Mouse (Mus musculus) CH12.LX (cell line): ENCODE measurements at regions not wholly inside any gene's neighbourhood (a gene's known extent, or its start where the extent isn't known, plus 50 kb on each side); places are given as distances from the start of the nearest gene placed in this dataset.

Source experiments
- DNase-seq: peaks from one replicate; pipeline ENCODE4 v3.0.0-alpha.2; 2013; ENCODE audit errors: extremely low read depth
- H3K27ac ChIP-seq: 2 replicates; pipeline ENCODE4 v1.5.1; 2012; ENCODE audit warnings: low read depth, mild to moderate bottlenecking, control low read depth, moderate library complexity; ENCODE audit not compliant: insufficient read depth
- H3K27me3 ChIP-seq: replicated peaks from 2 replicates; pipeline ENCODE3; 2012; ENCODE audit warnings: inconsistent platforms
- H3K36me3 ChIP-seq, 2 experiments: replicated peaks in 1 of 2; 2 replicates each; pipeline versions ENCODE3 to v1.6.1; 2012; ENCODE audit warnings: inconsistent platforms in 1 of 2, low read length in 1 of 2, mild to moderate bottlenecking in 1 of 2, mixed read lengths in 1 of 2, moderate library complexity in 1 of 2; ENCODE audit not compliant: control insufficient read depth in 1 of 2, insufficient read depth in 1 of 2
- H3K4me1 ChIP-seq, 2 experiments: 2 replicates each; pipeline ENCODE4 v1.6.1; 2012; ENCODE audit warnings: inconsistent platforms in 1 of 2, moderate library complexity in 1 of 2; ENCODE audit not compliant: insufficient read depth in 2 of 2, control insufficient read depth in 1 of 2
- H3K4me2 ChIP-seq: 2 replicates; pipeline ENCODE4 v1.6.1; 2012; ENCODE audit warnings: low read depth, mild to moderate bottlenecking, control low read depth; ENCODE audit not compliant: poor library complexity, insufficient read depth, severe bottlenecking
- H3K4me3 ChIP-seq, 3 experiments: fragments of 150-350 bp in 1 of 3; sonication (generic) in 1 of 3; replicated peaks in 1 of 3; 2 replicates each; pipeline versions ENCODE3 to v1.5.1; 2011 to 2012; ENCODE audit warnings: low read depth in 2 of 3, low read length in 2 of 3, mild to moderate bottlenecking in 2 of 3, moderate library complexity in 2 of 3, control low read depth in 1 of 3, improper control_type of control experiment in 1 of 3, inconsistent platforms in 1 of 3, mixed read lengths in 1 of 3; ENCODE audit not compliant: poor library complexity in 1 of 3
- H3K79me2 ChIP-seq: replicated peaks from 2 replicates; pipeline ENCODE4 v1.6.1; 2012; ENCODE audit warnings: mild to moderate bottlenecking, moderate library complexity; ENCODE audit not compliant: control insufficient read depth, poor library complexity, insufficient read depth, severe bottlenecking; ENCODE audit errors: extremely low read depth
- H3K9ac ChIP-seq: 2 replicates; pipeline ENCODE4 v1.6.1; 2012; ENCODE audit warnings: low read depth, mild to moderate bottlenecking, control low read depth, moderate library complexity; ENCODE audit not compliant: insufficient read depth
- H3K9me3 ChIP-seq: replicated peaks from 2 replicates; pipeline ENCODE3; 2012; ENCODE audit warnings: low read length, inconsistent platforms, mixed read lengths
- BHLHE40 ChIP-seq: IDR thresholded peaks from 2 replicates; pipeline ENCODE4 v1.6.1; 2011; ENCODE audit warnings: mild to moderate bottlenecking, low read depth, low read length, improper control_type of control experiment
- CHD2 ChIP-seq: IDR thresholded peaks from 2 replicates; pipeline ENCODE4 v1.6.1; 2011; ENCODE audit warnings: low read length, improper control_type of control experiment
- CTCF ChIP-seq, 2 experiments: IDR thresholded peaks in 1 of 2; conservative IDR thresholded peaks in 1 of 2; 2 replicates each; pipeline ENCODE4 v1.5.1; 2011 to 2012; ENCODE audit warnings: low read depth in 2 of 2, low read length in 2 of 2, improper control_type of control experiment in 1 of 2, inconsistent platforms in 1 of 2, mild to moderate bottlenecking in 1 of 2, moderate library complexity in 1 of 2
- E2F4 ChIP-seq: IDR thresholded peaks from 2 replicates; pipeline ENCODE4 v1.6.1; 2011; ENCODE audit warnings: low read depth, low read length, improper control_type of control experiment; ENCODE audit not compliant: insufficient replicate concordance
- ELF1 ChIP-seq: IDR thresholded peaks from 2 replicates; pipeline ENCODE4 v1.6.1; 2014; ENCODE audit warnings: low read depth, mild to moderate bottlenecking, inconsistent platforms, low read length, improper control_type of control experiment
- JUN ChIP-seq: IDR thresholded peaks from 2 replicates; pipeline ENCODE4 v1.6.1; 2011; ENCODE audit warnings: low read depth, mild to moderate bottlenecking, low read length, improper control_type of control experiment, moderate library complexity; ENCODE audit not compliant: insufficient read depth
- MAFK ChIP-seq: IDR thresholded peaks from 2 replicates; pipeline ENCODE4 v1.6.1; 2011; ENCODE audit warnings: low read length, improper control_type of control experiment; ENCODE audit not compliant: insufficient replicate concordance
- MAX ChIP-seq: IDR thresholded peaks from 2 replicates; pipeline ENCODE4 v1.6.1; 2011; ENCODE audit warnings: low read length, improper control_type of control experiment
- MAZ ChIP-seq: IDR thresholded peaks from 2 replicates; pipeline ENCODE4 v1.6.1; 2012; ENCODE audit warnings: low read depth, mild to moderate bottlenecking, inconsistent platforms, low read length, improper control_type of control experiment, moderate library complexity
- MEF2A ChIP-seq: IDR thresholded peaks from 2 replicates; pipeline ENCODE4 v1.6.1; 2014; ENCODE audit warnings: low read depth, mild to moderate bottlenecking, inconsistent platforms, low read length, improper control_type of control experiment, borderline replicate concordance
- PAX5 ChIP-seq: IDR thresholded peaks from 2 replicates; pipeline ENCODE4 v1.6.1; 2012; ENCODE audit warnings: low read length, inconsistent platforms, mixed read lengths
- POLR2A ChIP-seq: IDR thresholded peaks from 2 replicates; pipeline ENCODE4 v1.6.1; 2011; ENCODE audit warnings: low read depth, mild to moderate bottlenecking, improper control_type of control experiment, low read length
- RAD21 ChIP-seq: IDR thresholded peaks from 2 replicates; pipeline ENCODE4 v1.6.1; 2011; ENCODE audit warnings: low read depth, mild to moderate bottlenecking, low read length, improper control_type of control experiment, moderate library complexity
- SIN3A ChIP-seq: IDR thresholded peaks from 2 replicates; pipeline ENCODE4 v1.6.1; 2012; ENCODE audit warnings: low read length, improper control_type of control experiment, inconsistent platforms
- SMC3 ChIP-seq: IDR thresholded peaks from 2 replicates; pipeline ENCODE4 v1.6.1; 2011; ENCODE audit warnings: low read depth, low read length, improper control_type of control experiment
- ZKSCAN1 ChIP-seq: IDR thresholded peaks from 2 replicates; pipeline ENCODE4 v1.6.1; 2012; ENCODE audit warnings: low read depth, inconsistent platforms, low read length, improper control_type of control experiment, borderline replicate concordance
- ZMIZ1 ChIP-seq: IDR thresholded peaks from 2 replicates; pipeline ENCODE4 v1.6.1; 2012; ENCODE audit warnings: low read depth, mild to moderate bottlenecking, inconsistent platforms, low read length, improper control_type of control experiment
- ZNF384 ChIP-seq: IDR thresholded peaks from 2 replicates; pipeline ENCODE4 v1.6.1; 2012; ENCODE audit warnings: low read depth, low read length, improper control_type of control experiment, inconsistent platforms
- dilution Hi-C: fragments of 300-500 bp; cut with MboI; formaldehyde crosslinking; loops from 2 replicates; pipeline ENCODE4 v1.14.3; 2020; ENCODE audit warnings: low sequenced_read_pairs; ENCODE audit not compliant: extremely low pct_unique_long_range_greater_than_20kb, extremely low pct_ligation_motif_present
- in situ Hi-C: fragments of 300-500 bp; cut with MboI; formaldehyde crosslinking; loops from 3 replicates; pipeline ENCODE4 v1.14.3; 2019; ENCODE audit warnings: low sequenced_read_pairs, low pct_ligation_motif_present, low pct_unique_long_range_greater_than_20kb, mixed read lengths

DNA sequence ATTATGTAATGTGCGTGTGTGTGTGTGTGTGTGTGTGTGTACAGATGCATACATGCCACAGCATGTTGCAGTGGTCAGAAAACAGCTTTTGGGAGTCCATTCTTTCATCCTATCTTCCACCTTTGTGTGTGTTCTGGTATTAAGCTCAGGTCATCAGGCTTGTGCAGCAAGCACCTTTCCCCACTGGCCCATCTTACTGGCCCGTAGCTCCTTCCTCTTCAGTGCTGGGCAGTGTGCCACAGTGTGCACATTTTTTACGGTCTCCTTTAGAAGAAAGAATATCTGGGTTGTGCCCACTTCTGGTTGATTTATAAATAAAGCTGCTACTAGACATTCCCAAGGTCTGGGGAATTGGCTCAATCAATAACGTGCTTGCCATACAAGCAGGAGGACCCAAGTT lies 105.0 kb downstream of the Inhbb start:
- H3K4me3 ChIP-seq, result no peak overlapping the region
- no peaks in the 10 kb centered on the region for H3K4me1 ChIP-seq
- H3K27me3 ChIP-seq, result no peaks in the 10 kb centered on the region
- in situ Hi-C loops (no loop called here), dilution Hi-C loops (no loop called here)
- H3K9ac ChIP-seq, result no peak overlapping the region
- H3K36me3 ChIP-seq, result no peaks in the 10 kb centered on the region
- no peaks in the 10 kb centered on the region for H3K79me2 ChIP-seq
- H3K27ac ChIP-seq, result no peak overlapping the region
- DNase-seq, result no peak
- H3K4me2 ChIP-seq, result no peak overlapping the region
- peaks cover 72% of the 10 kb centered on the region for H3K9me3 ChIP-seq
- no peak for TF ChIP-seq MAFK
- no peak for TF ChIP-seq PAX5
- no peak for TF ChIP-seq ZMIZ1
- no peak for TF ChIP-seq MEF2A
- no peak for TF ChIP-seq SIN3A
- no peak for TF ChIP-seq E2F4
- no peak for TF ChIP-seq MAX
- no peak for TF ChIP-seq ELF1
- no peak for TF ChIP-seq CTCF (conservative IDR thresholded peaks at IDR 0.05 in 1 of 2, IDR thresholded peaks at IDR 0.05 in 1 of 2; ENCODE audit: low read depth in 2 of 2, low read length in 2 of 2)
- TF ChIP-seq SMC3, result no peak
- no peak for TF ChIP-seq CHD2
- TF ChIP-seq ZNF384, result no peak

DNA sequence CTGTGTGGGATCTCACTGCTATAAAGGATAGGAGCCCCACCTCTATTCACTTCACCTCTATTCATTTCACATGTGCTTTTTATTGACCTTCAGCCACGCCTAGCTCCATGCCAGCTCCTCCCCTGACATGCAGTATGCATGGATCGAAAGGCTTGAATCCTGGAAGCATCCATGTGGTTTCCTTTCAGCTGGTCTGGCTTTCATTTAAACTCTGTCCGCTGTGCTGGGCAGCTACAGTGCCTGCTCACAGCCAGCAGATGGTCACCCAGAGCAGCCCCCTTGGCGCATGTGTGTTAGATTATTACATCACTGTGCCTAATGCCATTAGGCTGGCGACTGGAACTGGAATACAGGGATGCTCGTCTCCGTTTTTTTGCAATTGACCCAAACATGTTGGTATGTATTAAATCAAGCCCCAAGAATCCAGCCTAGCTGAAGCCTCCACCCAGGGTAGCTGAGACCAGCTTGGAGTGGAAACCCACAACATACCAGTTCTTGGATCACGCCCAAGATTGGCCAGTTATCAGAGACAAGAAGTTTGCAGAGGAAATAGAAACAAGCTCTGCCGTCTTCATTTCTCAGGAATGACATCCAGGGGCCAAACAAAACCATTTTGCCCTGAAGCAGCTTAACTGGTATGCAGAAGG lies 113.2 kb downstream of the Inhbb start:
- TF ChIP-seq BHLHE40 (no peak), MAZ (no peak), POLR2A (no peak), RAD21 (no peak), MEF2A (no peak), MAFK (no peak), PAX5 (no peak), ZKSCAN1 (no peak), JUN (no peak)

More for the DNA sequence above, 113.2 kb downstream of the Inhbb start:
- H3K9ac ChIP-seq, result no peak overlapping the region
- H3K4me1 ChIP-seq, result no peaks in the 10 kb centered on the region
- no peak overlapping the region for H3K4me3 ChIP-seq
- H3K4me2 ChIP-seq, result no peak overlapping the region
- H3K27ac ChIP-seq, result no peak overlapping the region
- no peaks in the 10 kb centered on the region for H3K36me3 ChIP-seq
- in situ Hi-C loops (no loop called here), dilution Hi-C loops (no loop called here)
- peaks cover 71% of the 10 kb centered on the region for H3K9me3 ChIP-seq
- DNase-seq, result no peak
- H3K27me3 ChIP-seq, result no peaks in the 10 kb centered on the region
- H3K79me2 ChIP-seq, result no peaks in the 10 kb centered on the region
